Mouse (Mus musculus): Measurements from ENCODE around the gene 9230112D13Rik.

DNA sequence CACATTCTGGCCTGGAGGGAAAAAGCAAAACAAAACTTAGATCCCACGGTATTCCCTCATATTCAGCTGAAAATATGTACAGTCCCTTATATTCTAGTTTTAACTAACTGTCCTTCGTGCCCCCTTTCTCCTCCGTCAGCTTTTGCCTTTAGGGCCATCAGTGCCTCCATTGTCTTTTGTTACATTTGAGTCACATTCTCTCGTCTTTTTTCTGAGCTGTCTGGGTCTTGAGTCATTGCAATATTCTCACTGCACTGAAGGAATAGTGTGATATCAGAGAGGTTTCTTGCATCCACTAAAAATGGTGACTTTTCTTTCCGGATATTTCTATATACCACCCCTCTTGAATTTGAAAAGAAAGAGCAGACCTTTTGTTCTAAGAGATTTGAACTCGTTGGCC, 18.8 kb downstream of the 9230112D13Rik start:
- no peak for TF ChIP-seq CTCF (conservative IDR thresholded peaks at IDR 0.05; ENCODE audit: low read length)
- no peak for TF ChIP-seq POU5F1 (IDR thresholded peaks at IDR 0.05; ENCODE audit: borderline replicate concordance, low read length)
- no peak for TF ChIP-seq NANOG (IDR thresholded peaks at IDR 0.05; ENCODE audit: borderline replicate concordance, low read length)
